Mouse (Mus musculus): ENCODE results near the gene Npas2. TPM values are rescaled to one million over a fixed set of nuclear protein-coding genes. Genes with fewer than 3 reads are reported as not detected.

The Npas2 gene
- total and polyA plus RNA-seq, 3 experiments: not detected

DNA sequence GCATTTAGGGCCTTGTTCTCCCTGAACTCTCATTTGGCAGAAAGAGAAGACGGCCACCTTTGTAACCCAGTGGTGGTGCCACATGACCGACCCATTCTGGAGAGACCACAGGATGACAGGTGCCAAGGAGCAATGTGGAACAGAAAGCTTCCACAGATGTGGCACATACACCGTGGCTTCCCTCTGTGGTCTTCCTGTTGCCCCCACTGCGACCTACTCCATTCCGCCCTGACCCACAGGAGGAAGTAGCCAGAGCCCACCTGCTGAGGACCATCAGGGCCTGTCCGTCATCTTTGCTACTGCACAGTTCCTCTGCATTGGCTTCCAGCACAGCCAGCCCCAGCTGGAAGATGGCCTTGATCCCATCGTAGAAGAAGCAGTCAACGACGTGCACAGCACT is 187.5 kb downstream of the Npas2 start:
- Histone ChIP-seq H3K9ac (ENCODE audit: control insufficient read depth, low read depth, low read length, poor library complexity, severe bottlenecking) (no peak overlapping the region), H3K27me3 (ENCODE audit: control insufficient read depth in 1 of 2, insufficient read depth in 2 of 2, low read length in 2 of 2) (no peaks in the 10 kb centered on the region), H3K79me2 (ENCODE audit: control insufficient read depth, insufficient read depth, low read length, poor library complexity) (no peaks in the 10 kb centered on the region), H3K4me1 (ENCODE audit: control insufficient read depth in 1 of 2, insufficient read depth in 2 of 2, low read length in 2 of 2) (peaks cover 0 to 6% of the 10 kb centered on the region in 2 experiments; a peak in 2 of 4 replicates), H3K27ac (ENCODE audit: control insufficient read depth, low read depth, low read length) (no peak overlapping the region), H3K4me3 (ENCODE audit: control insufficient read depth in 1 of 2, insufficient read depth in 1 of 2, low read depth in 2 of 2, low read length in 2 of 2) (no peak overlapping the region), H3K9me3 (replicated peaks; ENCODE audit: insufficient read depth, low read length) (no peaks in the 10 kb centered on the region), H3K36me3 (ENCODE audit: control insufficient read depth in 1 of 2, insufficient read depth in 2 of 2, low read length in 2 of 2) (no peaks in the 10 kb centered on the region)
- TF ChIP-seq TBP (IDR thresholded peaks at IDR 0.05; ENCODE audit: low read depth, low read length) (no peak), CTCF (IDR thresholded peaks at IDR 0.05 in 2 of 3, conservative IDR thresholded peaks at IDR 0.05 in 1 of 3; ENCODE audit: control insufficient read depth in 1 of 3, insufficient read depth in 1 of 3, low read depth in 2 of 3, low read length in 3 of 3, poor library complexity in 1 of 3, severe bottlenecking in 1 of 3) (no peak), USF1 (IDR thresholded peaks at IDR 0.05; ENCODE audit: low read depth, low read length) (no peak), ZNF384 (IDR thresholded peaks at IDR 0.05; ENCODE audit: low read depth, low read length) (no peak), USF2 (IDR thresholded peaks at IDR 0.05; ENCODE audit: borderline replicate concordance in 1 of 2, insufficient read depth in 1 of 2, low read depth in 1 of 2, low read length in 2 of 2) (no peak), TCF12 (IDR thresholded peaks at IDR 0.05; ENCODE audit: low read depth, low read length) (no peak), MAFK (IDR thresholded peaks at IDR 0.05; ENCODE audit: borderline replicate concordance, low read depth, low read length) (no peak), MEF2A (IDR thresholded peaks at IDR 0.05; ENCODE audit: extremely low read depth, insufficient replicate concordance, low read depth, low read length, poor library complexity, severe bottlenecking) (no peak), POLR2A (IDR thresholded peaks at IDR 0.05; ENCODE audit: control insufficient read depth in 1 of 2, insufficient read depth in 1 of 2, low read depth in 1 of 2, low read length in 2 of 2, poor library complexity in 1 of 2) (no peak), NELFE (IDR thresholded peaks at IDR 0.05; ENCODE audit: low read depth, low read length) (no peak)
- no peak for DNase-seq (ENCODE audit: low read depth, low spot score)

DNA sequence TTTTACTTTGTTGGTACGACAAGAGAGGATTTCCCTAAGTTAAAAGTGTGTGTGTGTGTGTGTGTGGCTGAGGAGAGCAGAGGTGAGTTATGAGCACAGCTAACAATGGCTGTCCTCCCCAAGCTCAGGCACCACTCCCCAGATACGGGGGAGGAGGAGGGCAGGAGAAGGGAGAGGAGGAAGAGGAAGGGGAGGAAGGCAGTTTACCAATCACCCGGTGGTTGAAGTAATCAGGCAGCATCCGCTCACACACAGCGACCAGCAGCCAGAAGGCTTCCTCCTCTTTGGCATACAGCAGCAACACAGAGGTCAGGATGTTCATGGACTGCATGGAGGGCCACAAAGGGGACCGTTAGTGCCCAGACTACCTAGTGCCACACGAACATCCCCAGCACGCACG is 191.4 kb downstream of the Npas2 start:
- Histone ChIP-seq H3K9ac (ENCODE audit: control insufficient read depth, low read depth, low read length, poor library complexity, severe bottlenecking) (no peak overlapping the region), H3K27ac (ENCODE audit: control insufficient read depth, low read depth, low read length) (no peak overlapping the region), H3K79me2 (ENCODE audit: control insufficient read depth, insufficient read depth, low read length, poor library complexity) (no peaks in the 10 kb centered on the region), H3K4me1 (ENCODE audit: control insufficient read depth in 1 of 2, insufficient read depth in 2 of 2, low read length in 2 of 2) (peaks cover 3 to 11% of the 10 kb centered on the region in 2 experiments), H3K9me3 (replicated peaks; ENCODE audit: insufficient read depth, low read length) (no peaks in the 10 kb centered on the region), H3K4me3 (ENCODE audit: control insufficient read depth in 1 of 2, insufficient read depth in 1 of 2, low read depth in 2 of 2, low read length in 2 of 2) (no peak overlapping the region), H3K27me3 (ENCODE audit: control insufficient read depth in 1 of 2, insufficient read depth in 2 of 2, low read length in 2 of 2) (no peaks in the 10 kb centered on the region), H3K36me3 (ENCODE audit: control insufficient read depth in 1 of 2, insufficient read depth in 2 of 2, low read length in 2 of 2) (peaks cover 0 to 10% of the 10 kb centered on the region in 2 experiments; a peak in 2 of 4 replicates)
- no peak for TF ChIP-seq HCFC1 (IDR thresholded peaks at IDR 0.05; ENCODE audit: low read depth, low read length)
- TF ChIP-seq USF2 (IDR thresholded peaks at IDR 0.05; ENCODE audit: borderline replicate concordance in 1 of 2, insufficient read depth in 1 of 2, low read depth in 1 of 2, low read length in 2 of 2): no peak
- TF ChIP-seq CTCF (IDR thresholded peaks at IDR 0.05 in 2 of 3, conservative IDR thresholded peaks at IDR 0.05 in 1 of 3; ENCODE audit: control insufficient read depth in 1 of 3, insufficient read depth in 1 of 3, low read depth in 2 of 3, low read length in 3 of 3, poor library complexity in 1 of 3, severe bottlenecking in 1 of 3): no peak
- TF ChIP-seq ZKSCAN1 (IDR thresholded peaks at IDR 0.05; ENCODE audit: low read depth, low read length): no peak
- no peak for TF ChIP-seq MEF2A (IDR thresholded peaks at IDR 0.05; ENCODE audit: extremely low read depth, insufficient replicate concordance, low read depth, low read length, poor library complexity, severe bottlenecking)
- TF ChIP-seq CHD2 (IDR thresholded peaks at IDR 0.05; ENCODE audit: low read length): no peak
- no peak for TF ChIP-seq POLR2A (IDR thresholded peaks at IDR 0.05; ENCODE audit: control insufficient read depth in 1 of 2, insufficient read depth in 1 of 2, low read depth in 1 of 2, low read length in 2 of 2, poor library complexity in 1 of 2)
- TF ChIP-seq NRF1 (IDR thresholded peaks at IDR 0.05; ENCODE audit: insufficient read depth, low read depth, low read length, poor library complexity, severe bottlenecking): no peak
- TF ChIP-seq EP300 (IDR thresholded peaks at IDR 0.05; ENCODE audit: low read depth in 1 of 2, low read length in 2 of 2): no peak
- no peak for TF ChIP-seq RCOR1 (IDR thresholded peaks at IDR 0.05; ENCODE audit: low read depth, low read length)
- no peak for TF ChIP-seq ZMIZ1 (IDR thresholded peaks at IDR 0.05; ENCODE audit: low read depth, low read length)
- TF ChIP-seq TBP (IDR thresholded peaks at IDR 0.05; ENCODE audit: low read depth, low read length): no peak
- no peak for TF ChIP-seq MAFK (IDR thresholded peaks at IDR 0.05; ENCODE audit: borderline replicate concordance, low read depth, low read length)
- DNase-seq (ENCODE audit: low read depth, low spot score): no peak

Measured in MEL (cell line).